Mouse (Mus musculus) forebrain, embryonic 15.5 days (tissue): ENCODE measurements at regions not wholly inside any gene's neighbourhood (a gene's known extent, or its start where the extent isn't known, plus 50 kb on each side); places are given as distances from the start of the nearest gene placed in this dataset.
"Not testable (repeated sequence)": the region's sequence is repeated elsewhere in the genome, so short reads cannot be mapped to it uniquely, and the experiment has no call there.

ENCODE experiments used
- ATAC-seq: fragments of 200-750 bp; cut with Nextera tagmentation; replicated peaks from 2 replicates; pipeline ENCODE4 v1.8.0; 2017; ENCODE audit warnings: mild to moderate bottlenecking, moderate TSS enrichment, moderate library complexity
- H3K27ac ChIP-seq: fragments of 300-500 bp; sonication (generic); replicated peaks from 2 replicates; pipeline ENCODE4 v1.5.1; 2015; ENCODE audit warnings: mild to moderate bottlenecking, inconsistent platforms
- H3K27me3 ChIP-seq: fragments of 300-500 bp; sonication (generic); 2 replicates; pipeline ENCODE4 v1.6.1; 2015; ENCODE audit warnings: inconsistent platforms
- H3K36me3 ChIP-seq: fragments of 300-500 bp; sonication (generic); 2 replicates; pipeline ENCODE4 v1.6.1; 2015; ENCODE audit warnings: mild to moderate bottlenecking, inconsistent platforms
- H3K4me1 ChIP-seq: fragments of 300-500 bp; sonication (generic); 2 replicates; pipeline ENCODE4 v1.6.1; 2015; ENCODE audit warnings: inconsistent platforms
- H3K4me2 ChIP-seq: fragments of 300-500 bp; sonication (generic); replicated peaks from 2 replicates; pipeline ENCODE4 v1.6.1; 2015; ENCODE audit warnings: mild to moderate bottlenecking, inconsistent platforms
- H3K4me3 ChIP-seq: fragments of 300-500 bp; sonication (generic); 2 replicates; pipeline ENCODE4 v1.5.1; 2015; ENCODE audit warnings: mild to moderate bottlenecking, inconsistent platforms
- H3K9ac ChIP-seq: fragments of 300-500 bp; sonication (generic); replicated peaks from 2 replicates; pipeline ENCODE4 v1.6.1; 2015; ENCODE audit warnings: mild to moderate bottlenecking, inconsistent platforms
- H3K9me3 ChIP-seq: fragments of 300-500 bp; sonication (generic); 2 replicates; pipeline ENCODE4 v1.6.1; 2016; ENCODE audit warnings: inconsistent platforms
- WGBS: fragments of 180-500 bp; shearing (Covaris S2); methylation state at CpG from one replicate; pipeline ENCODE4 v1.1.7; 2015; ENCODE audit warnings: mixed read lengths; 5-methylcytosine and 5-hydroxymethylcytosine counted together

DNA sequence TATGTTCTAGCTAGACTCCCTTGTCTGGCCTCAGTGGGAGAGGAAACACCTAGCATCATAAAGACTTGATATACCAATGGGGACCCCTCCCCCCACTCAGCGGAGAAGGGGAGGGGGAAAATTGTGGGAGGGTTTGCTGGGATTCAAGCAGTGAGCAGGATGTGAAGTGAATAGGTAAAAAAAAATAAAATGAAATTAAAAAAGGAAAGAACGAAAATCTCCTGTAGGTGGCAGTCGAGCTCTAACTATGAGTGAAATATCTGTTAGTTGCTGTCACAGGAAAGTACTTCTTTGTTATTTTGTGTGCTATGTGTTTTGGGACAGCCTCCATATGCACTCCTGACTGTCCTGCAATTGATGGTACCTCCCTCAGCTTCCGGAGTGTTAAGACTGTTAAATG is 138.6 kb downstream of the AI429214 start:
- ATAC-seq = peak; percentile 48; the same call in 1 of the 2 replicates
- Histone ChIP-seq H3K27ac (no peak overlapping the region), H3K4me1 (no peaks in the 10 kb centered on the region), H3K9ac (no peak overlapping the region), H3K4me3 (no peak overlapping the region), H3K36me3 (no peaks in the 10 kb centered on the region), H3K9me3 (no peaks in the 10 kb centered on the region), H3K4me2 (no peak overlapping the region), H3K27me3 (no peaks in the 10 kb centered on the region)
- 22% methylated on average over 4 of the region's 4 CpGs for WGBS

DNA sequence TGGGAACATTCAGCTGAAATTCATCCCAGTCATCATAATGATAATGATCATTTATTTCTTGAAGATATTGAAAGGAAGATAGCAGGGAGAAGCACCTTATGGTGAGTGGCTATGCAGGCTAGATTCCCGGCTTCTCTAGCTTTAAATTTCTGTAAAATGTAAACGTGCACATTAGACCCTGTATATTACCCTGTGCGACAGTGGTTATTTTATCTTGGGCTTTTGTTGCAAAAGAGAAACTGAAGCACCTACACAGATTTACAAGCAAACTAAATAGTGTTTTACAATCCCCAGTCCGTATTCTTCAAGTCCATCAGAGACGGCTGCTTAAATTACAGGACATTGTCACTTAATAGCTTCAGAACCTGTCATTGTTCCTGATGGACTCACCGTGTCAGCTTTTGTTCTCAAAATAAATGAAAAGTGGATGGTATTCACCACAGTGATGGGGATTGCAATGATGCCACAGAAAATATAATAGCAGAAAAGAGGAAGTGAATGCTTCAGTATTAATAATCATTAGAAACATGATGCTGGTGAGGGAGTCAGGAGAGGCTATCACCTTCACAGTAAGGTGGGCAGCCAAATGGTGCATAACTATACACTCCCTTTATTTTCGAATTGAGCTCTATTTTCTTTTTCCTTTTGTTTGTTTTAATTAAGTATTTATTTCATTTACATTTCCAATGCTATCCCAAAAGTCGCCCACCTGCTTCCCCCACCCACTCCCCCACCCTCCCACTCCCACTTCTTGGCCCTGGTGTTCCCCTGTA is 141.0 kb downstream of the AI429214 start:
- ATAC-seq = no peak
- Histone ChIP-seq H3K9me3 (no peaks in the 10 kb centered on the region), H3K4me1 (no peaks in the 10 kb centered on the region), H3K4me3 (no peak overlapping the region), H3K36me3 (no peaks in the 10 kb centered on the region), H3K27ac (no peak overlapping the region), H3K9ac (no peak overlapping the region), H3K27me3 (no peaks in the 10 kb centered on the region), H3K4me2 (no peak overlapping the region)
- 68% methylated on average over 8 of the region's 8 CpGs for WGBS

DNA sequence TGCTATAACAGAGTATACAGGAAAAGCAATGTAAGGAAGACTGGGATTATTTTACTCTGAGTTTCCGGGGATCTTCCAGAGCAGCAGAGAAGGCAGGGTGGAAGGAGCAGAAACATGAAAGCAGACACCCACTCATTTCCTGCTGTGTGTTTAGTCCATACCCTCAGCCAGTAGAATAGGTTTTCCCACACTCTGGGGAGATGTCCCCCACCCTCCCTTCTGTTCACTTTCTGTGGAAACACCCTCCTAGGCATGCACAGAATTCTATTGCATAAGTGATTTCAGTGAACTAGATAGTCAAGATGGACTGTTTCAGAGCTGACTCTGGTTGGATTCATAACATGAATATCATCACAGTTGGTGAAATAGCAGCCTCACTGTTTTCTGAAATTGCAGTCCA is 156.9 kb downstream of the AI429214 start:
- Histone ChIP-seq H3K9ac (no peak overlapping the region), H3K27ac (no peak overlapping the region), H3K4me3 (no peak overlapping the region), H3K4me2 (no peak overlapping the region), H3K27me3 (no peaks in the 10 kb centered on the region), H3K36me3 (no peaks in the 10 kb centered on the region), H3K9me3 (no peaks in the 10 kb centered on the region), H3K4me1 (no peaks in the 10 kb centered on the region)
- no peak for ATAC-seq
- WGBS = 79% methylated on average over 1 of the region's 1 CpGs

DNA sequence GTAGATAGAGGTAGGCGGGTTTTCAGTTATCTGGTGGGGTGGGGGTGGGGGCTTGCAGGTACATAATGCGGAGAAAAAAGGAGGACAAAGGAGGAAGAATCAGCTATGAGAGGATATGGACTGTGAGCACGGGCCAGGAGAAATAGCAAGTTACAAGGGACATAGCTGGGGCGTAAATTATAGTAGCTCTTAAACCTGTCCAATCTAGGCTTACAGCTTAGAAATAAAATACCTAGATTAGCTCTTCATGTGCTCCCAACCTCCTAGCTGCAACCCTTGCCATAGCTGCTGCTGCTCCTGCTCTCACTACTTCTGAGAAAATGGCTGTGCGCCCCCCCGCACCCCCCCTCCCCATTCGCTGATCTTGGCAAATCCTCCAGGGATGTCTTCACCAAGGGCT is 161.0 kb downstream of the AI429214 start:
- no peaks in the 10 kb centered on the region for H3K4me1 ChIP-seq
- ATAC-seq = no peak

DNA sequence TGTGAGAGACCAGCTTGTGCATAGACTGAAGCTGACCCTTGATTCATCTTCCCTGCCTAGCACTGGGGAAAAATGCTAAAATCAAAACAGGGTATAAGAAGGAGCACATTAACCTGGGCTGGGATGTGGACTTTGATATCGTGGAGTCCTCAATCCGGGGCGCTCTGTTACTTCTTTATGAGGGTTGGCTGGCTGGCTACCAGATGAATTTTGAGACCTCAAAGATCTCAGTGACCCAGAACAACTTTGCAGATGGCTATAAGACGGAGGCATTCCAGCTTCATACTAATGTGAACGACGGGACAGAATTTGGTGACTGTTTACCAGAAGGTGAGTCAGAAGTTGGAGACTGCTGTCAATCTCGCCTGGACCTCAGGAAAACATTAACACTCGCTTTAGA is 161.5 kb downstream of the AI429214 start:
- WGBS = 92% methylated on average over 8 of the region's 8 CpGs
- Histone ChIP-seq H3K4me3 (no peak overlapping the region), H3K27me3 (no peaks in the 10 kb centered on the region)

More for the DNA sequence above, 161.0 kb downstream of the AI429214 start:
- Histone ChIP-seq H3K27me3 (no peaks in the 10 kb centered on the region), H3K9ac (no peak overlapping the region), H3K9me3 (no peaks in the 10 kb centered on the region), H3K27ac (no peak overlapping the region), H3K36me3 (no peaks in the 10 kb centered on the region), H3K4me2 (no peak overlapping the region), H3K4me3 (no peak overlapping the region)
- WGBS = 89% methylated on average over 7 of the region's 7 CpGs

DNA sequence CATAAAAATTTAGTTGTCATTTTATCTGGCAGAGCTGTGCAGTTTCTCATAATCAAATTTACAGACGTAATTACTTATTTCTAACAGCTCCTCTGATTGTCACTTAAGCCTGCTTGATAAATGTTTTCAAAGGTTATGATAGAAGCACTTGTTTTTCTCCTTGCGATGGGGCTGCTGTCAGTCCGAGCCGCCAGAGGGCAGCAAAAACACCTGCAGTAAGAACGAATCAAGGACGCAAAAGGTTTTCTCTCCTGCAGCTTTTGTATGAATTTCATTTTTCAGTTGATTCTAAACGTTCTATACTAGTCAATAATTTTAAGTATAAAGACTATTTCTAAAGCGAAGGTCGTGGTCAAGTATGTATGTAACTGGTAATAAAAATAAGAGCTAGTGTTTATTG is 166.1 kb downstream of the AI429214 start:
- Histone ChIP-seq H3K4me2 (no peak overlapping the region), H3K36me3 (no peaks in the 10 kb centered on the region), H3K9ac (no peak overlapping the region), H3K4me1 (no peaks in the 10 kb centered on the region), H3K27ac (no peak overlapping the region), H3K9me3 (no peaks in the 10 kb centered on the region), H3K27me3 (no peaks in the 10 kb centered on the region), H3K4me3 (no peak overlapping the region)
- no peak for ATAC-seq
- 7% methylated on average over 9 of the region's 9 CpGs for WGBS

More for the DNA sequence above, 161.5 kb downstream of the AI429214 start:
- no peaks in the 10 kb centered on the region for H3K9me3 ChIP-seq
- no peak overlapping the region for H3K27ac ChIP-seq
- no peak overlapping the region for H3K4me2 ChIP-seq
- no peaks in the 10 kb centered on the region for H3K36me3 ChIP-seq
- ATAC-seq = no peak
- no peaks in the 10 kb centered on the region for H3K4me1 ChIP-seq
- H3K9ac ChIP-seq = no peak overlapping the region

DNA sequence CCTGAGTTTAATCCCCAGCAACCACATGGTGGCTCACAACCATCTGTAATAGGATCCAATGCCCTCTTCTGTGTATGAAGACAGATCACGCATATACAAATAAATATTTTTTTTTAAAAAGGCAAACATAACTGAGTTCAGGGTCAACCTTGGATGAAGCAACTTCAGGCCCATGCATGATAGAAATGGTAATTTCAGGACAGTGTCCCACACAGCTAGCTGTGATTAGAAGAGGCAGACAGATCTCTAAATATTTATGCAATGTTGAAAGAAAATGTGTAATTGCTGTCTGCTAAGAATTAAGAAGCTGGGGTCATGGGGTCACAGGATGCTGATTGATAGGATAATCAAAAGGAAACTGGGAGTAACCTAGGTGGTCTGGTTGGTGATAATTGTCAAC is 203.5 kb downstream of the AI429214 start:
- Histone ChIP-seq H3K27me3 (no peaks in the 10 kb centered on the region), H3K9me3 (no peaks in the 10 kb centered on the region), H3K4me1 (no peaks in the 10 kb centered on the region), H3K4me2 (no peak overlapping the region), H3K27ac (no peak overlapping the region), H3K9ac (no peak overlapping the region), H3K36me3 (no peaks in the 10 kb centered on the region), H3K4me3 (no peak overlapping the region)
- 92% methylated on average over 1 of the region's 1 CpGs for WGBS
- ATAC-seq = no peak

DNA sequence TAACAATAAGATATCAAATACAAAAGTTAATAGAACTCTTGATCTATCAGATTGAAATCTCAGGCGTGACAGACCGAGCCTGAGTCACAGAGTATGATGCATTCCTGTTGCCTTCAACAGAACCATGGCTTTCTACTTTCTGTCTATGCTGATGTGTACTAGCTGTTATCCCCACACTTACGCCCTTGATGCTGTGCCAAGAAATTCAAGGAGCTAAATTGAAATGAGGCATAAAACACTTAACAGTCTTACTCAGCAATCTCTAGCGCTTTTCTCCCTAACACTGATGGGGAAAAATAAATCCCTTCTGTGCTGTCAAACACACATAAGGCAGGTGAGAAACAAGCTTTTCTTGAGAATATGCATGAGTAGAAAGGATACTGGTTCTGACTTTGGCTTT is 222.5 kb downstream of the AI429214 start:
- WGBS = 80% methylated on average over 4 of the region's 4 CpGs
- 0 out of 2 replicates have a peak, but pooled peaks have one; percentile 48 for ATAC-seq
- Histone ChIP-seq H3K9ac (no peak overlapping the region), H3K4me1 (no peaks in the 10 kb centered on the region), H3K4me3 (no peak overlapping the region), H3K27me3 (no peaks in the 10 kb centered on the region), H3K9me3 (no peaks in the 10 kb centered on the region), H3K4me2 (no peak overlapping the region), H3K36me3 (no peaks in the 10 kb centered on the region), H3K27ac (no peak overlapping the region)

DNA sequence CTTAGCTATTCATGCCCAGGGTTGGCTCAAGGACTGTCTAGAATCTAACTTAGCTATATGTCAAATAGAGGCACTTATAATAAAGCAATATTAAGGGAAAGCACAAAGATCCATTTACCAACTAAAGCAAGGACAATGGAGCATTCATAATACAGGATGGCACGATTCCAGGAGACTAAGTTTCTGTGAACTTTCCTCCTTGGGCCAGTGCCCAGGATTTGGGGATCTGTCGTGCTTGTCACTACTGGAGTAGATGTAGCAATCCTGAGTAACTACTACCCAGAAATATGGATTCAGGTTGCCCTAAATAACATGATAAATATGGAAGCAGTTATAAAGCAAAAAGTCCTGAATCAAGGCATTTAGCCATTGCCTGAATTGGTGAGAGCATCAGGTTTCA is 233.7 kb downstream of the AI429214 start:
- ATAC-seq = no peak
- WGBS = 65% methylated on average over 2 of the region's 2 CpGs
- Histone ChIP-seq H3K27ac (no peak overlapping the region), H3K4me1 (no peaks in the 10 kb centered on the region), H3K36me3 (no peaks in the 10 kb centered on the region), H3K4me3 (no peak overlapping the region), H3K9ac (no peak overlapping the region), H3K4me2 (no peak overlapping the region), H3K9me3 (no peaks in the 10 kb centered on the region), H3K27me3 (no peaks in the 10 kb centered on the region)

DNA sequence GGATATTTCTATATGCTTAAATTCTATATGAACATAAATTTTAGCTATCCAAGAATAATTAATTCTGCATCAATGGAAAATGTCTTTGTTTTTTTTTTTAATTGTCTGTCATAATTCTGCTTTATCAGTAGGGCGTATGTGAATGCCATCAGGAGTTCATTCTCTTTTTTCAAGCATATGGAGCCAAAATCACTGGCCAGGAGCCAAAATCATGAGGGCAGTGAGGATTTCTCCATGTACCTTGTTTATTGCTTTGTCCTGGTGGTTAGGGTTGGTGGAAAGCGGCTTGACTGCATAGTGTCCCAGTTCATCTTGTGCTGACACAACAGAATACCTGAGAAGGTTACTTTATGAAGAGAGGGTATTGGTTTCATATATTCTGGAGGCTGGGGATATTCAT is 243.9 kb downstream of the AI429214 start:
- Histone ChIP-seq H3K9ac (no peak overlapping the region), H3K9me3 (no peaks in the 10 kb centered on the region), H3K27ac (no peak overlapping the region), H3K27me3 (no peaks in the 10 kb centered on the region), H3K4me2 (no peak overlapping the region), H3K4me1 (no peaks in the 10 kb centered on the region), H3K36me3 (no peaks in the 10 kb centered on the region), H3K4me3 (no peak overlapping the region)
- WGBS = 84% methylated on average over 2 of the region's 2 CpGs
- ATAC-seq = no peak

DNA sequence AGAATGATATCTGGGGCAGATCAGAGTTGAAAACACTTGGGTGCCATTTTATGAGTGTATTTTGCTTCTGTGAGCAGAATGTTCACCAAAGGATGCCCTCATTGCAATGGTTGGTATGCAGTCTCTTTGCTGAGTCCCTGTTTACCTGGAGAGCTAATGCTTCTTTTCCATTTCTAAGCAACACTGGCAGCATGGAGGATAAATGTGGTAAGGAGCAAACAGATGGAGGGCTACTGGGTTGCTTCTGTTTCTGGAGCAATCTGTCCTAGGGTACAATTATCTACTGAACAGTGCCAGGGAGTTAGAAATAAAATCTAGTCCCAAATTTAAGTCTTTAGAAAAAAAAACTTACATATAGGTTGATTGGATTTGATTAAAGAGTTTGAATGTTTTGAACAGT is 245.9 kb downstream of the AI429214 start:
- H3K9ac ChIP-seq = no peak overlapping the region
- H3K27ac ChIP-seq = no peak overlapping the region
- H3K36me3 ChIP-seq = no peaks in the 10 kb centered on the region
- no peaks in the 10 kb centered on the region for H3K4me1 ChIP-seq
- no peak overlapping the region for H3K4me2 ChIP-seq
- no peaks in the 10 kb centered on the region for H3K27me3 ChIP-seq
- no peak for ATAC-seq
- H3K9me3 ChIP-seq = no peaks in the 10 kb centered on the region
- no peak overlapping the region for H3K4me3 ChIP-seq

DNA sequence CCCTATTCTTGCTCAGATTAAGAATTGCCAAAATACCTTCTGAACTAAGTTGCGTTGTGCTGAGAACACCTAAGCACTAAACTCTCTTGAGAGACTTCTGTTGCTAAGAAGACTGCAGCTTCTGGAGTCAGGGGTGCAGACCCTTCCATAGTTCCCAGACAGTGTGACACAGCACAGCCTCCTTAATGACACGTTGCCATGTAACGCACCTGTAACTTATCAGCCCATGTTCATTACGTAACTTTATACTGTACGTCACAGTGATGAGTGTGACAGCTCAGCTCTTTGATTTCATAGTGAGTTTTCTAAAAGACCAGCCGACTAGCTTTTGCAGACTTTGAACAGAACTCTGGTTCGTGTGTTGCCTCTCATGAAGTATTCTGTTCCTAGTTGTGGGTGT is 257.8 kb downstream of the AI429214 start:
- H3K4me3 ChIP-seq = not testable (repeated sequence)
- WGBS = 89% methylated on average over 7 of the region's 7 CpGs

More for the DNA sequence above, 257.8 kb downstream of the AI429214 start:
- H3K9me3 ChIP-seq, H3K9ac ChIP-seq, H3K4me1 ChIP-seq, ATAC-seq, H3K27ac ChIP-seq, H3K27me3 ChIP-seq, H3K4me2 ChIP-seq, H3K36me3 ChIP-seq: not testable (repeated sequence)
